Mouse (Mus musculus) heart, adult 2 months (tissue): ENCODE measurements around the gene Kdm2b.

Experiments
- CTCF ChIP-seq: fragments of 200-600 bp; IDR thresholded peaks from 2 replicates; pipeline ENCODE4 v1.8.1; 2022; ENCODE audit warnings: antibody characterized with exemption, mild to moderate bottlenecking, moderate library complexity
- EP300 ChIP-seq: fragments of 200-500 bp; IDR thresholded peaks from 2 replicates; pipeline ENCODE4 v1.6.1; 2011; ENCODE audit warnings: low read depth, low read length, control low read depth; ENCODE audit not compliant: insufficient read depth
- POLR2A ChIP-seq: fragments of 200-500 bp; IDR thresholded peaks from 2 replicates; pipeline ENCODE4 v1.6.1; 2011; ENCODE audit warnings: mild to moderate bottlenecking, low read depth, low read length, control low read depth; ENCODE audit not compliant: insufficient read depth

GRCm38 (mm10) chr5:123013599-123014315 is 24.1 kb upstream of the Kdm2b start:
- TF ChIP-seq POLR2A: no peak
- peak; percentile 89 for TF ChIP-seq CTCF
- TF ChIP-seq EP300: no peak
